Mouse (Mus musculus): Measurements from ENCODE around the gene Lrp2.

Lrp2 gene

DNA sequence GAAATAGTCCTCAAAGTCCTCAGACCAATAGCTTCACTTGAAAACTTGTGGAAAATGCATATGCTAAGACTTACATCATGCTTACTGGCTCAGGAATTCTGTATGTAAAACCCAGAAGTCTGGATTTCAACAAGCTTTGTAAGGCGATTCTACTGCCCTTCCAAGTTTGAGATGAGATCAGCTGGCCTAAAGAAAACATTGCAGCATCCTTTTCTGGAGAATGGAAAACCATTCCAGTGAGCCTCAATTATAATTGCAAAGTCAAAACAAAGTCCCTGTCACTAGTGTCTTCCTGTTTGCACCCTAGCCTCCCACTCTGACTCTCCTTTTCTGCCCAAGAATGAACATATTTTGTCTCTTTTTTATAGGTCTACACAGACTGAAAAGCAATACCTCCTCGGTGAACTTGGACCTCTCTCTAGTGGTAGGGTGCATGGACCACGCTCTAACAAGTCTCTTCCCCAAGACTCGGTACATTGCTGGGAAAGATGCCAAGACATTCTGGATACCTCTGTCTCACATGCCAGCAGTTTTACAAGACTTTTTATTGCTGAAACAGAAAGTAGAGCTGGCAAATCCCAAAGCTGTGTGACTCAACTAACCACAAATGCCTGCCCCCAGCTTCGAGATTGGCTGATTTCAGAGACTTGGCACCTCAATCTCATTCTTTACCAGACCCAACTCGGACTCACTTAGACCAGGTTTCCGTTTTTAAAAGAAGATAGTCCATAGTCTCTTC is 184.8 kb downstream of the Lrp2 start:
- DNase-seq (ENCODE audit: low spot score), result no peak

- no peak for DNase-seq (ENCODE audit: low spot score)
These were observed 189.0 kb downstream of the Lrp2 start for GRCm38 (mm10) chr2:69396760-69397435.

DNA sequence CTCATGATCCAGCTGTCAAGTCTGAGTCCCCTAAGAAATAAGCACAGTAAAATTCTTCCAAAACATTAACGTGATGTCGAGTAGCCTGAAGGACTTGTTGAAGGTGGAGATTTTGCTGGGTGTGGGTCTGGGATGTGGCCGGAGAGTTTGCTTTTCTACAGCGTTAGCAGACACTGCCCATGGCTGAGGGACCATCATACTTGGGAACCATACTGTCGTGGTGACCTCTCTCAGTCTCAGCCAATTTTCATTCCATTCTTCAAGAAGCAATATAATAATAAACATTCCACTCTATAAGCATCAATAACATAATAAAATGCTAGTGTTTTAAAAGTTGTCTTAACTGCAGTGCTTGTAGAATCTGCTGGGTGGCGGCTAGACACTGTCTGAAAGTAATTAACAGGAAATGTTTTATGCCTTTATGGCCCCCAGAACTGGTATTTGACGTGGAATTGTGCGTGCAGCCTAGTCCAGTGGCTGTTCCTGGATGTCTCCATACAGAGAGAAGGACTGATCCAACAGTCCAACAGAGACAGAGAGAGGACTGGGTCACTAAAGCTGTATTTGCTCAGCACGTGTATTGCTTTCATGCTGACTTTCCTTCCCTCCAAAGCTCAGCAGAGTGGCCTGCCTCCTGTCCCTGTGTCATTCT is 190.1 kb downstream of the Lrp2 start:
- no peak for DNase-seq (ENCODE audit: low spot score)

DNA sequence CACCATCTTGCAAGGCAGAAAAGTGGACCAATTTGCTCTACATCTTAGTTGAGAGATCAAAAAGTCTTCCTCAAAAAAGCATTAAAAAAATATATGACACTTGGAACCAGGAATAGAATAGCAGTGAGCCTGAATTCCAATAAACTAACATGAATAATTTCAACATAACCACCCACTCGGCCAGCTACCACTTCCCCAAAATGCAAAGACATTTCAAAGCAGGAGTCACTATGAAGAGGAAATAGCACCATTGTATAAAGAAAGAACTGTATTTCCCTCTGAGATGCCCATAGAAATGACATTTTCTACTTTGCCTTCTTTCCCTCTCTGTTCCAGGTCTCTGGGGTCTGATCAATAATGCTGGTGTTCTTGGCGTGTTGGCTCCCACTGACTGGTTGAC is 191.9 kb downstream of the Lrp2 start:
- DNase-seq (ENCODE audit: low spot score), result no peak

DNA sequence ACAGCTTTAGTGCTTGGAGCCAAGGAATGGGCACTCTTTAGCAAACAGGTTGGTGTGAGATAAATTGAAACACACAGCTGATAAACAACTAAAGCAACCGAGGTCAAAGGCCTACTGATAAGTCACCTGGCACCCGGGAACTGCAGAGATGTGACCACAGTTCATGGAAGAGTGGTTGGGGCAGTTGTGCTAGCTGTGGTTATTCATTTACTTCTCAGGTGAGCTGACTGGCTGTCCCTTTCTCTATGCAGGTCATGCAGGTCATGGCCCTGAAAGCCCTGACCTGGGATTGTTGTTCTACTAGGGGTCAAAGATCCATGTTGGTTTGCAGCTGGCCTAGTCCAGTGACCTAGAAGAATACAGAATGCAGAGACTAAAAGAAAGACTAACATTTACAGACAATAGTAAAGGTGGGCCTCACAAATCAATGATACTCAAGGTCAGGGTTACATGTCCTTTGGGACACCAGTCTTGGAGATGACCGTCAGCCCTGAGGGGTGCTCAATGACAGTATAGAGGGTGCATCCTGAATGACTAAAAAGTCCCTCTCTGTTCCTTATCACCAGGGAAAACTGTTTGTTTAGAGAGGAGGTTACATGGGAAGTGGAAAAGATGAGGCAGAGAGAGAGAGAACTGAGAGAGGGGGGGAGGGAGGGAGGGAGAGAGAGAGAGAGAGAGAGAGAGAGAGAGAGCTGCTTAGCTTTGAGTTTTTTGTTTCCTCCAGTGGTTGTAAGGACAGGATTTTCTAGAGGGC is 199.6 kb downstream of the Lrp2 start:
- DNase-seq (ENCODE audit: low spot score), result no peak

DNA sequence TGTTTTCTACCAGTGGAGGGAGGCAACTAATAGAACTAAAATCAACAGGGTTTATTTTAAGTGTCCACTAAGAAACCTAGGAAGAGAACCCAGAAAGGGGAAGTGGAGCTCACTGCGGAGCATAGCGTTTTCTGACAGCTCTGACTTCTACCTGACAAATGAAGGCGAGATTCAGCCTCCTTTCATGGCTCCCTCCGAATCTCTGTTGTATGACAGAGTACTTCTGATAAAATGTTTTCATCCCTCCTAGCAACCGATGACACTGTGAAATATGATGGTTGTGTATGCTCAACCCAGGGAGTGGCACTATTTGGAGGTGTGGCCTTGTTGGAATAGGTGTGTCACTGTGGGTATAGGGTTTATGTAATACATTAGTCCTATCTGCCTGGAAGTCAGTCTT is 203.0 kb downstream of the Lrp2 start:
- DNase-seq (ENCODE audit: low spot score), result no peak

DNA sequence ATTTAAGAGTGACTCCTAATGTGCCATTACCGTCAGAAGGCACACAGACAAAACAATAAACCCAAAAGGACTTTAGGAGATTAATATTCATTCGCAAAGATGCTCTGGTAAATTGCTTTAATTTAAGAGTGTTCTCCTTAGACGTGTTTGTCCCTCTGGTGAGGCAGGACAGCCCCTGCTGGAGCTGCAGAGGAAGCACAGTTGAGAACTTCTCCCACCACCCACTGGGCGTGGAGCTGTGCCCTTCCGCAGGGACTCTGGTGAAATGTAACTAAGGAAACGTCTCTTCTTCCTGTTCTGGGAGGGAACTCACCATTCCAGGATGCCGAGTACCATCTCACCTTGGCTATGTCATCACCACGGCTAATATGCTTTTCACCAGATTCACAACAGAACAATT is 204.1 kb downstream of the Lrp2 start:
- no peak for DNase-seq (ENCODE audit: low spot score)

- DNase-seq (ENCODE audit: low spot score), result no peak
These were observed 205.6 kb downstream of the Lrp2 start, which contains the start of gene Dhrs9 for GRCm38 (mm10) chr2:69380281-69380680. TSS of gene Dhrs9 (plus strand) at chr2:69380445.

- no peak for DNase-seq (ENCODE audit: low spot score)
These were observed 206.1 kb downstream of the Lrp2 start for GRCm38 (mm10) chr2:69379801-69380200.

GRCm38 (mm10) chr2:69376780-69377179 is 209.1 kb downstream of the Lrp2 start:
- DNase-seq (ENCODE audit: low spot score), result no peak
